Mouse (Mus musculus): Measurements from ENCODE around the gene Htr1f.
"Not testable (repeated sequence)": the region's sequence is repeated elsewhere in the genome, so short reads cannot be mapped to it uniquely, and the experiment has no call there.

Htr1f gene

DNA sequence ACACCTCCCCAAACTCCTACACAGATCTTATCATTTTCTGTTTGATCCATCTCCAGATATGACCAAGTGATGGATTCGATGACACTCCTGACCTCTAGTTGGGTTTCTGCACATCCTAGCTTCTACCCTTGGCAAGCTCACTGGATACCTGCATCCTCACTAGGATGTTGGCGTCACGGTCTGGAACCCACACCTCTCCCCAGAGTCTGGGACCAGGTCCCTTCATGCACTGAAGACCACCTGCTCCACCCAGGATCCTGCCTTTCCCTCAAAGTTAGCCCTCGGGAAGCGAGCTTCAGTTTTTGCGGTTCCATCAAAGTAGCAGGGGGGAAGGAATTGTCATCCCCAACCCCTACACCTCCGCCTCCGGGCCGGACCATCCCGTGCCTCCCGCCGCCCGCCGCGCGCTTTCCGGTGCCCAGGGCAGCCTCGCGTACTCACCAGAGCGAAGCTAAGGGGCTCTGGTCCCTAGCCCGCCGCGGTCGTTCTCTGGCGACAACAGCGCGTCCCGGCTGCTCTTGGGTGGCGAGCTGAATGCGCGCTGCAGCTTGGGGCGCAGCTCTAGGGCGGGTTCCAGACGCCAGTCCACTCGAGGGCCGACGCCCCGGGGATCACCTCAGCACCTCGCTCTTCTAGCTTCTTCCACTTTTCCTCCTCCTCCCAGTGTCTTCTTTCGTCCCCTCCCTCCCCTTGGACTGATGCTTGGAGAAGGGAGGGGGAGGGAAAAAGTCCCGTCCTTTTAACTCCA lies at the start of gene Htr1f:
Gene Htr1f (minus strand): TSS at position 671 of the 748 bp plus-strand sequence.
- TF ChIP-seq CTCF (conservative IDR thresholded peaks at IDR 0.05; ENCODE audit: low read length): no peak
- TF ChIP-seq NANOG (IDR thresholded peaks at IDR 0.05; ENCODE audit: borderline replicate concordance, low read length): no peak
- TF ChIP-seq POU5F1 (IDR thresholded peaks at IDR 0.05; ENCODE audit: borderline replicate concordance, low read length): no peak
- no peaks in the 10 kb centered on the region for H3K36me3 ChIP-seq (ENCODE audit: insufficient read depth, low read length)

DNA sequence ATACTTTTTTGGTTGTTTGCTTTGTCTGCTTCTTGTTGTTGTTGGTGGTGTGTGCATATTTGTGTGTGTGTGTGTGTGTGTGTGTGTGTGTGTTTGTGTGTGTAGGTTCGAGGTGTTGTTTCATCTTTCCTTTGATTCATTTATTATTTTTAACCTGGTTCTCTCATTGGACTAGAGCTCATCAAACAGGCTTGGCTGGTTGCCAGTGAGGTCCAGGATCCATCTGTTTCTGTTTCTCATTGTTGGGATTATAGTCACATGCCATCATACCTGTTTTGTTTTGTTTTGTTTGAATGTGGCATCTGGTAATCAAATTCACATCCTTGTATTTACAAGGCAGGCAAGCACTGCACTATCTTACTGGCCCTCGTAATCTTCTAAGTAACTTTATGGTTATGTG lies 34.1 kb upstream of the Htr1f start:
- H3K4me3 ChIP-seq (replicated peaks; ENCODE audit: low read length): no peak overlapping the region
- no peaks in the 10 kb centered on the region for H3K4me1 ChIP-seq (replicated peaks; ENCODE audit: low read depth, low read length)
- TF ChIP-seq POU5F1 (IDR thresholded peaks at IDR 0.05; ENCODE audit: borderline replicate concordance, low read length) (no peak), CTCF (conservative IDR thresholded peaks at IDR 0.05; ENCODE audit: low read length) (no peak), NANOG (IDR thresholded peaks at IDR 0.05; ENCODE audit: borderline replicate concordance, low read length) (no peak)
- H3K27me3 ChIP-seq (ENCODE audit: insufficient read depth, low read length): no peaks in the 10 kb centered on the region
- no peaks in the 10 kb centered on the region for H3K36me3 ChIP-seq (ENCODE audit: insufficient read depth, low read length)
- no peaks in the 10 kb centered on the region for H3K9me3 ChIP-seq (ENCODE audit: low read length)

More for the DNA sequence above, at the start of gene Htr1f:
- H3K4me1 ChIP-seq (replicated peaks; ENCODE audit: low read depth, low read length): peaks cover 11% of the 10 kb centered on the region
- H3K27me3 ChIP-seq (ENCODE audit: insufficient read depth, low read length): peaks cover 31% of the 10 kb centered on the region
- peaks cover 11% of the 10 kb centered on the region for H3K9me3 ChIP-seq (ENCODE audit: low read length)
- H3K4me3 ChIP-seq (replicated peaks; ENCODE audit: low read length): peak within 1 kb of the TSS; percentile 73

DNA sequence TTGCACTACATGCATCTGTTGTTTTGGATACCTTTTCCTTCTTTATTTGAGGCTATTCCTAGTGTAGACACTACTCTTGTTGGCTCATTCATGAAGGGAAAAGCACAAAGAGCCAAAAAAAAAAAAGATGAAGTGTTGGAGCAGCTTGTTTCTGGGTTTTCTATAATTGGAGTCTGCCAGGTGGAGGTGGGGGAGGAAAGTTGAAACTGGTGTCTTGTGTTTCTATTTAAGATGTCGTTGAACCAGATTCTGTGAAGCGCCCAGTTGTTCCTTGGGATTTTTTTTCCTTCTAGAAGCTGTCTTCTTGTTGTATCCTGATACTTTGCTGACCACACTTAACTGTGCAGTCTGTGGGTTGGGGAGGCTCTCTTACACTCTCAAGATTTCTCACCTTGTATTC lies 23.7 kb upstream of the Htr1f start:
- H3K27me3 ChIP-seq (ENCODE audit: insufficient read depth, low read length): no peaks in the 10 kb centered on the region
- TF ChIP-seq NANOG (IDR thresholded peaks at IDR 0.05; ENCODE audit: borderline replicate concordance, low read length): no peak
- H3K9me3 ChIP-seq (ENCODE audit: low read length): peaks cover 10% of the 10 kb centered on the region
- H3K36me3 ChIP-seq (ENCODE audit: insufficient read depth, low read length): no peaks in the 10 kb centered on the region
- H3K4me1 ChIP-seq (replicated peaks; ENCODE audit: low read depth, low read length): no peaks in the 10 kb centered on the region
- H3K4me3 ChIP-seq (replicated peaks; ENCODE audit: low read length): no peak overlapping the region

- H3K27me3 ChIP-seq (ENCODE audit: insufficient read depth, low read length): no peaks in the 10 kb centered on the region
- no peaks in the 10 kb centered on the region for H3K36me3 ChIP-seq (ENCODE audit: insufficient read depth, low read length)
Observed at GRCm38 (mm10) chr16:65127846-65128245, 22.2 kb upstream of the Htr1f start.

DNA sequence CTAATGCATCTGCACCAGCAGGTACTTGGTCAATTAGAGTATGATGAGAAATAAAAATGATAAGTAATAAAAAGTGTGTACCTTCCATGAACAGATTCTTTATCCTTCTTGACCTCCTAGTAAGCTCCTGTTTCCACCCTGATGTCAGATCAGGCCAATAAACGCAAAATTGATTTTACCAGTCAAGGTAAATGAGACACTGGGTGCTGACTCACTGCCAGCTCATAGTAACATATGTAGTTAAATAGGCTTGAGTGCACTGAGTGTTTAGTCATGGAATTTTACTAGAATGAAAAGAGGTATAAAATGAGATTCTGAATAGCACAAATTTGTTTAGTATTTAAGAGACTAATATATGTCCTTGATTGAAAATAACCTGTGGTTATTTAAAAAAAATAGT lies 6.6 kb upstream of the Htr1f start:
- Histone ChIP-seq H3K9me3 (ENCODE audit: low read length) (peaks cover 9% of the 10 kb centered on the region; the same call in 1 of the 2 replicates), H3K4me1 (replicated peaks; ENCODE audit: low read depth, low read length) (peaks cover 3% of the 10 kb centered on the region; the same call in 1 of the 2 replicates), H3K36me3 (ENCODE audit: insufficient read depth, low read length) (no peaks in the 10 kb centered on the region), H3K27me3 (ENCODE audit: insufficient read depth, low read length) (no peaks in the 10 kb centered on the region), H3K4me3 (replicated peaks; ENCODE audit: low read length) (no peak overlapping the region)
- no peak for TF ChIP-seq CTCF (conservative IDR thresholded peaks at IDR 0.05; ENCODE audit: low read length)
- no peak for TF ChIP-seq NANOG (IDR thresholded peaks at IDR 0.05; ENCODE audit: borderline replicate concordance, low read length)
- TF ChIP-seq POU5F1 (IDR thresholded peaks at IDR 0.05; ENCODE audit: borderline replicate concordance, low read length): no peak

More at GRCm38 (mm10) chr16:65127846-65128245, 22.2 kb upstream of the Htr1f start:
- no peaks in the 10 kb centered on the region for H3K4me1 ChIP-seq (replicated peaks; ENCODE audit: low read depth, low read length)
- peaks cover 10% of the 10 kb centered on the region for H3K9me3 ChIP-seq (ENCODE audit: low read length)
- TF ChIP-seq NANOG (IDR thresholded peaks at IDR 0.05; ENCODE audit: borderline replicate concordance, low read length) (no peak), POU5F1 (IDR thresholded peaks at IDR 0.05; ENCODE audit: borderline replicate concordance, low read length) (no peak), CTCF (conservative IDR thresholded peaks at IDR 0.05; ENCODE audit: low read length) (no peak)
- no peak overlapping the region for H3K4me3 ChIP-seq (replicated peaks; ENCODE audit: low read length)

DNA sequence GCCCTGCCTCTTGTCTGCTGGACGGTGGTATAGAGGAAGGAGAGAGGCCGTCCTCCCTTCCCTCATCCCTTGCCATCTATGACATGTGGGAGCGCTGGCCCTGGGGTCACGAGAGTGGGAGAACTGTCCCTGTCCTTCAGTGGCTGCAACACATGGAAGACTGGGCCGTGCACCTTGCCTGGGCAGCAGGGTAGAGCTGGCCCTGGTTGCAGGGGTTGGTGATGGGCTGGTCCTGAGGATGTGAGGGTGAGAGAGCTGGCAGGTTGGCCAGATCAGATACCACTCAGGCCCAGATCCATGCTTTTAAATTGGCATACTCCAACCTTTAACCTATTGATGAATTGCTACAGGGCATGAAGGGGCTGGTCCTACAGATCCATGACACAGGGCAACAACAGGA lies 12.1 kb downstream of the Htr1f start:
- Histone ChIP-seq H3K27me3 (ENCODE audit: insufficient read depth, low read length) (no peaks in the 10 kb centered on the region), H3K36me3 (ENCODE audit: insufficient read depth, low read length) (no peaks in the 10 kb centered on the region), H3K4me1 (replicated peaks; ENCODE audit: low read depth, low read length) (no peaks in the 10 kb centered on the region), H3K9me3 (ENCODE audit: low read length) (no peaks in the 10 kb centered on the region), H3K4me3 (replicated peaks; ENCODE audit: low read length) (no peak overlapping the region)
- TF ChIP-seq POU5F1 (IDR thresholded peaks at IDR 0.05; ENCODE audit: borderline replicate concordance, low read length) (no peak), NANOG (IDR thresholded peaks at IDR 0.05; ENCODE audit: borderline replicate concordance, low read length) (no peak), CTCF (conservative IDR thresholded peaks at IDR 0.05; ENCODE audit: low read length) (no peak)

- no peaks in the 10 kb centered on the region for H3K4me1 ChIP-seq (replicated peaks; ENCODE audit: low read depth, low read length)
- H3K36me3 ChIP-seq (ENCODE audit: insufficient read depth, low read length): no peaks in the 10 kb centered on the region
- no peaks in the 10 kb centered on the region for H3K27me3 ChIP-seq (ENCODE audit: insufficient read depth, low read length)
- H3K4me3 ChIP-seq (replicated peaks; ENCODE audit: low read length): no peak overlapping the region
- no peaks in the 10 kb centered on the region for H3K9me3 ChIP-seq (ENCODE audit: low read length)
- TF ChIP-seq CTCF (conservative IDR thresholded peaks at IDR 0.05; ENCODE audit: low read length) (no peak), POU5F1 (IDR thresholded peaks at IDR 0.05; ENCODE audit: borderline replicate concordance, low read length) (no peak), NANOG (IDR thresholded peaks at IDR 0.05; ENCODE audit: borderline replicate concordance, low read length) (no peak)
Observed at GRCm38 (mm10) chr16:65083475-65083874, 22.2 kb downstream of the Htr1f start.

GRCm38 (mm10) chr16:65069867-65070266 lies 35.8 kb downstream of the Htr1f start:
- no peaks in the 10 kb centered on the region for H3K9me3 ChIP-seq (ENCODE audit: low read length)
- no peaks in the 10 kb centered on the region for H3K36me3 ChIP-seq (ENCODE audit: insufficient read depth, low read length)
- no peaks in the 10 kb centered on the region for H3K27me3 ChIP-seq (ENCODE audit: insufficient read depth, low read length)
- H3K4me1 ChIP-seq (replicated peaks; ENCODE audit: low read depth, low read length): no peaks in the 10 kb centered on the region
- TF ChIP-seq CTCF (conservative IDR thresholded peaks at IDR 0.05; ENCODE audit: low read length): no peak
- TF ChIP-seq NANOG (IDR thresholded peaks at IDR 0.05; ENCODE audit: borderline replicate concordance, low read length): no peak
- TF ChIP-seq POU5F1 (IDR thresholded peaks at IDR 0.05; ENCODE audit: borderline replicate concordance, low read length): no peak
- H3K4me3 ChIP-seq (replicated peaks; ENCODE audit: low read length): no peak overlapping the region

GRCm38 (mm10) chr16:65066264-65066663 lies 39.4 kb downstream of the Htr1f start:
- TF ChIP-seq POU5F1 (IDR thresholded peaks at IDR 0.05; ENCODE audit: borderline replicate concordance, low read length) (no peak), CTCF (conservative IDR thresholded peaks at IDR 0.05; ENCODE audit: low read length) (no peak), NANOG (IDR thresholded peaks at IDR 0.05; ENCODE audit: borderline replicate concordance, low read length) (no peak)
- no peak overlapping the region for H3K4me3 ChIP-seq (replicated peaks; ENCODE audit: low read length)
- peaks cover 5% of the 10 kb centered on the region; the same call in 1 of the 2 replicates for H3K9me3 ChIP-seq (ENCODE audit: low read length)
- no peaks in the 10 kb centered on the region for H3K27me3 ChIP-seq (ENCODE audit: insufficient read depth, low read length)
- no peaks in the 10 kb centered on the region for H3K36me3 ChIP-seq (ENCODE audit: insufficient read depth, low read length)
- no peaks in the 10 kb centered on the region for H3K4me1 ChIP-seq (replicated peaks; ENCODE audit: low read depth, low read length)

GRCm38 (mm10) chr16:65037660-65038425 lies 67.8 kb downstream of the Htr1f start:
- not testable (repeated sequence) for H3K36me3 ChIP-seq (ENCODE audit: insufficient read depth, low read length); H3K4me1 ChIP-seq (replicated peaks; ENCODE audit: low read depth, low read length); H3K4me3 ChIP-seq (replicated peaks; ENCODE audit: low read length); H3K27me3 ChIP-seq (ENCODE audit: insufficient read depth, low read length)
- H3K9me3 ChIP-seq (ENCODE audit: low read length): peaks cover 40% of the 10 kb centered on the region

Data from E14TG2a.4 (cell line).